Mouse (Mus musculus): ENCODE results near the gene Bbs12. TPM values are rescaled to one million over a fixed set of nuclear protein-coding genes. Genes with fewer than 3 reads are reported as not detected.

Gene Bbs12
- total RNA-seq, 2 experiments from 2014 or later = 3.3 to 4.1 TPM

DNA sequence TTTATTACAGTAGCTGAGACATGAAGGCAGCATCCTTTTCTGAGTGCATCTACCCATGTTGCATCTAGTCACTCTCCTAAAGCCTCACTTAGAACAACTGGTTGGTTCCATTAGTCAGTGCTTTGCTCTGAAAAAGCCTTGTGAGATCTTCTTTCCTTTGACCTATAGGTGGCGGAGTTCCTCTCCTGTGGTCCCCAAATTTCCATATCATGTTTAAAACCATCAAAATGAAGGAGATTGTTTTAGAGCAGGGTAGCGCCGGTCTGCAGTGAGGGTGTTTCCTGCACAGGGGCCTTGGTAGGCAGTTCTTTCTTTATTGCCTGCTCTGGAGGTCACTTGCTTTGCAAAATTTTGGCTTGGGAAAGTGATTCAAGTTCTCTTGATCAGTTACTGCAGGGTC lies 12.0 kb downstream of the Bbs12 start:
- intact Hi-C loops (cut with DNase I) = no loop called here
- DNase-seq (ENCODE audit: low spot score in 2 of 2) = no peak

DNA sequence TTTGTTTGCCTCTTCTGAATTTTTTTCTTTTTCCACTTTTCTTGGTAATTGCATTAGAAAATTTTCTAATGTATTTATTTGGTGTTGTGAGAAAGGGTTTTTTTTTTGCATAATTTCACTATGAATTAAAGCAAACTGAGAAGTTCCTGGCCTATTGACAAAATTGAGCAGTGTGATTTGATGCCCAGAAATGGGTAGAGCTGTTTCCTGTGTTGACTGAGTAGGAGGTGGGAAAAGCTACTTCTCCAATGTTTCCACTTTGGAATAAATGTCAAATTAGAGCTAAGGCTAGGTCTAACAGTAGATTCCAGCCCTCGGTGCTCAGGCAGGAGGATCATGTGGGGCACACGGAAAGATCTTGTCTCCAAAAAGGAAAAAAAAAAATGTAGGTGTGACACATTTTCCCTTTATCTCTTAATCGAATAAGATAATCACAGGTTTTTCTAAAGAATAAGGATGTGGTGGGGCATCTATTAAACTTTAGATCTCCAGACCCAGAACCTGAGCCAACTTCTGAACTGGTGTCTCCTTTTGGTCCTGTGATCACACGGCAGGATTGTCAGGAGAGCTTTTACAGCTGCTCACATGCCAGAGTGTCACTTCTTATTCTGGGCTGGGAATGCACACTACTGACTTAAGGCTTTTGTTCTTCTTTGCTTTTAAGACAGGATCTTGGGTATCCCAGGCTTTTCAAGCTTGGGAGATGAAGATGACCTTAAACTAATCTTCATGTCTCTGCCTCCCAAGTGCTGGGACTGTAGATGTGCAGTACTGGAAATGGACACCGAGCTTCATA lies 13.2 kb downstream of the Bbs12 start:
- DNase-seq (ENCODE audit: low spot score in 2 of 2) = no peak
- intact Hi-C loops (cut with DNase I) = no loop called here

DNA sequence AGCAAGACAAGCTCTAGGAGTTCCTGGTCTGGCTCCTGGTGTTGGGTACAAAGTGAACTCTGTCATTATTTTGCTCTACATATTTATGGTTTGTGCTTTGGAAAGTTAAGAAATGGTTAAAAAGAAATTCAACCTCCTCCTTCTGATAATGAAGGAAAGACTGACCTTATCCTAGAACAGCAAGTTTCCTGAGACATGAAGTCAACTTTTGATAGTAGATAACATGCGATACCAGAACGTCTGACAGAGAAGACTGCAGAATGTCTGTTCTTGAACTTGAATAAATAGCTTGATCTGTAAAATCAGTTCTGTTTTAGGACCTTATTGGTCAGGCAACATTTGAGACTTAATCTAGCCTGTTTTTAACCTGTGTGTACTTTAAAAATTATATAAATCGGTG lies 14.3 kb downstream of the Bbs12 start:
- intact Hi-C loops (cut with DNase I) = no loop called here
- no peak for DNase-seq (ENCODE audit: low spot score in 2 of 2)

DNA sequence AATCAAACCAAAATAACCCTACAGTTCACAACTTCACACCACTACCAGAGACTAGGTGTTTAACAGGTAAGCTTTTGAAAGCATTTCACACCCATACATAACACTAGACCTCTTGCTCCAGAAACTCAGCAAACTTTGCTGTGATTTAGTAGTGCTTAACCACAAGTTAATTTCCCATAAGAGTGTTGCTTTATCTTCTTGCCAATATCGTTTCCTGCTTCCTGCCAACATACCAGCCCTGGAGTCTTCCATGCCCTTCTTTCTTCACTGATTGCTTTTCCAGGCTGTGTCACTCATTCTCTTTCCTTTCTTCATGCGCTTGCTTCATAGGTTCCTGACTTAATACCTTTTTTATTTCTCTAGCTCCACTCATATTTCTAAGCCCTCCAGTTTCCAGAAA lies 16.1 kb downstream of the Bbs12 start:
- intact Hi-C loops (cut with DNase I) = no loop called here
- DNase-seq (ENCODE audit: low spot score in 2 of 2) = no peak

- no peak for DNase-seq (ENCODE audit: low spot score in 2 of 2)
- intact Hi-C loops (cut with DNase I) = no loop called here
Observed at GRCm38 (mm10) chr3:37329963-37330362, 17.6 kb downstream of the Bbs12 start.

DNA sequence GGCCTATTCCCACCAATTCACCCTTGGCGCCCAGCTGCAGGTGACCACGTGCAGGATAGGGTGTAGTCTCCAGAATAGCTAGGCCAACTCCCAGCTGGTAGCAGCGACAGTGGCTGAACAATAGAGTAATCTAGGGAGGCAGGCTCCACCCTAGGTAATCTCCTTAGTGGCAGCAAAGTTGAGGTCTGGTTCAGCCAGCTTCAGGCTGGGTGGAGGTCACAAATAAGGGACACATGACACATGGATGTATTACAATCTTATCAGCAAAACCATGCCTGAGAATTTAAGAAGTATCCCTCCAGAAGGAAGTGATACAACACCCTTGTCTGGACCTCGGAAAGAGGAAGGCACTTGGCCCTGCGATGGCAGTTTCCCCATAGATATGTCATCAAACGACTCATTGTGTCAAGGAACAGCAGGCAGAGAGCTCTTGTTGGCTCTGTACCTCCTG lies 19.7 kb downstream of the Bbs12 start:
- intact Hi-C loops (cut with DNase I) = no loop called here
- no peak for DNase-seq (ENCODE audit: low spot score in 2 of 2)

GRCm38 (mm10) chr3:37334053-37334452 lies 21.7 kb downstream of the Bbs12 start:
- intact Hi-C loops (cut with DNase I) = no loop called here
- no peak for DNase-seq (ENCODE audit: low spot score in 2 of 2)

DNA sequence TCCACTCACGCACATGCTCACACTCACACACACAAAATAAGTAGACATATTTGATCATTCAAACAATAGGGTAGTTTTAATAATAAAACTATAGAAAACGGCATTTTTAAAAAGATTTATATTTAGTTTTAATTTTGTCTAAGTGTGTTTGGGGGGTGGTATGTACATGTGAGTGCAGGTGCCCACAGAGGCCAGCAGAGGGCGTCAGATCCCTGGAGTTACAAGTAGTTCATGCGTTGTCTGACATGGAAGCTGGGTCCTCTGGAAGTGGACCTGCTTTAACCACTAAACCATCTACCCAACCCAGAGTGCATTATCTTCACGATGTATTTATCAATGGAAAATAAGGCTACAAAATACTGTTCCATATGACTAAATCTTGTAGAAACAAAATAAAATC lies 28.8 kb downstream of the Bbs12 start:
- no peak for DNase-seq (ENCODE audit: low spot score in 2 of 2)
- intact Hi-C loops (cut with DNase I) = no loop called here

DNA sequence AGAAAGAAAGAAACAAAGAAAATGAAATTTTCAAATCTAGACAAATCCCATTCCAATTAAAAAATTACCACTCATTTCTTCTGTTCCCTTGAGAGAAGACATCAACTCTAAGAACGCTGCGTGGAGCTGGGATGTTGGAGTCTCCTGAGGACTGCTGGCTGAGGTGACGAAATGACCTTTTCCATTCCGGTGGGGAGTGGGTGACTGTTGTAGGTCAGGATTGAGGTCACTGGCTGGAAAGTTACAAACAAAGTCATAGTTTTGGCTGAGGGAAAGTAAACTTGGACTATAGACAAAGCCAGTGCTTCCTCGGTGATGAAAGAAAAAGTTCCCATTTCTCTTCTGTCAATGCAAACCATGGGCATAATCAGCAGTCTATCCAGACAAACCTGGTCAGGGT lies 30.5 kb downstream of the Bbs12 start:
- intact Hi-C loops (cut with DNase I) = no loop called here
- no peak for DNase-seq (ENCODE audit: low spot score in 2 of 2)

- intact Hi-C loops (cut with DNase I) = no loop called here
- no peak for DNase-seq (ENCODE audit: low spot score in 2 of 2)
Observed at GRCm38 (mm10) chr3:37347671-37348070, 35.3 kb downstream of the Bbs12 start.

DNA sequence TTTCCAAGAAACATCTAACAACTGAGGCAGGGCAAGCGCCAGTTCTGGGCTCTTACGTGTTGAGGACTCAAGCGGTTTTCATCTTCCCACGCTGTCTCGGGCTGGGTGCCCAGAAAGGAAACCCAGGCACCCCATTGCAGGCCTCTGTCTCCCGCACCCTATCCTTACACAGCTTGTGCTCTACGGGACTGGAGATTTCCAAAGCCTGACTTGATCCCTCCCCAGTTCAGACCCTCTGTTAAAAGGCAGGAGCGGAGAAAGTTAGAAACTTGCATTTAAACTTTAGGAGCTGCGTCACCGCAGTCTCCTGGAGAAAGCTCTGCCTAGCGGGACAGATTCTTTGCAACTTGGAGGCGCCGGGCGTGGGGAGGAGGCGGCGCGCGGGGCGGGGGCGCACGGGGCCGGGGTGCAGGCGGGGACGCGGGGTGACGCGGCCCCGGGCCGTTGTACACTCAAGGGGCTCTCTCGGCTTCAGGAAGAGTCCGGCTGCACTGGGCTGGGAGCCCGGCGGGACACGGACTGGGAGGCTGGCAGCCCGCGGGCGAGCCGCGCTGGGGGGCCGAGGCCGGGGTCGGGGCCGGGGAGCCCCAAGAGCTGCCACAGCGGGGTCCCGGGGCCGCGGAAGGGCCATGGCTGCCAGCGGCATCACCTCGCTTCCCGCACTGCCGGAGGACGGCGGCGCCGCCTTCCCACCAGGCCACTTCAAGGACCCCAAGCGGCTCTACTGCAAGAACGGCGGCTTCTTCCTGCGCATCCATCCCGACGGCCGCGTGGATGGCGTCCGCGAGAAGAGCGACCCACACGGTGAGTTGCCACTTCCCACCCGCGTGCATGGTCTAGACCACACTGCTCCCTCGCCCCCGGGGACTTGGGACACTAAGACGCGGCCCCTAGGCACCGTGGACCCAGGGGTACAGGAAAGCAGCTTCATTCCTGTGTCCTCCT lies 36.1 kb downstream of the Bbs12 start, which contains the start of gene Fgf2:
Fgf2 (plus strand) TSS at position 126 of the 945 bp plus-strand sequence.
- intact Hi-C loops (cut with DNase I) = no loop called here

DNA sequence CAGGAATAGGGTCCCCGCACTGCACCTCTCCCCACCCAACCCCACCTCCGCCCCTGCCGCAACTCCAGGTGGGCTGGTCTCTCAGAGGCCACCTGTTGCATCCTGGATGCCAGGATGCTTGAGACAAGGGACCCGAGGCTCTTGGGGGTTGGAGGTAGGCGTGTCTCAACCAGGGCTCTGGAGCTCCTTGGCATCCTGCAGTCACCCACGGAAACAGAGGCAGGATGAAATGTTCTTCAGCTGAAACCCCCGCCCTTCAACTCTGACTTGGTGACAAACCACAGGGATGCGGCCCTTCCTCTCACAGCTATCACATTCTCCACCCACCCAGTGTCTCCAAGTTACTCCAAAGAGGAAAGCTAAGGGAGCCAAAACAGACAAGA lies 36.8 kb downstream of the Bbs12 start:
- intact Hi-C loops (cut with DNase I) = no loop called here
- DNase-seq (ENCODE audit: low spot score in 2 of 2) = no peak

More for the DNA sequence above, 36.1 kb downstream of the Bbs12 start, which contains the start of gene Fgf2:
- peak; percentile 49 to 60 for DNase-seq (ENCODE audit: low spot score in 2 of 2)

- intact Hi-C loops (cut with DNase I) = no loop called here
- no peak for DNase-seq (ENCODE audit: low spot score in 2 of 2)
Observed at GRCm38 (mm10) chr3:37350386-37350785, 38.0 kb downstream of the Bbs12 start.

DNA sequence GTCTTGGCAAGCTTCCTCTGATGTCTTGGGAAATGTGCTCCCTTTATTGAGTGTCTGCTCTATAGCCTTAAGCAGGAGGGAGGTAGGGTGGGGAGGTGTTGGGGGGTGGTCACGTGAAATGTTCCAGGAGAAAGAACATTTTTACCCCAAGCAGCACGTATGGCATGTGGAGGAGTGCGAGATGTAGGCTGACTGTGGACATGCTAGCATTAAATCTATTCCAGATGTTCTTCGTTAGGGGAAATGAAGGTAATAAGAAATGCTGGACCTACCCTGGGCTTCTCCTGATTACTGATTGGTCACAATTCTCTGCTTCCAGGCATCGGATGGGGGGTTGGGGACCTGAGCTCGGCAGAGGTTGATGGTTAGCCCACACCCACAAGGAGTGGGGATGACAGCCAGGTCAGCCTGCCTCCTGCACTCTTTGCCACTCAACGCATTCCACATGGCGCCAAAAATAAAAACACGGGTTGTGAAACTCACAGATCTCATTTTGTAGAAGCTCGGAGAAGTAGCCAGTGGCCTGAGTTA lies 41.7 kb downstream of the Bbs12 start:
- intact Hi-C loops (cut with DNase I) = no loop called here
- no peak for DNase-seq (ENCODE audit: low spot score in 2 of 2)

GRCm38 (mm10) chr3:37354737-37355136 lies 42.4 kb downstream of the Bbs12 start:
- intact Hi-C loops (cut with DNase I) = no loop called here
- DNase-seq (ENCODE audit: low spot score in 2 of 2) = no peak

- intact Hi-C loops (cut with DNase I) = no loop called here
- no peak for DNase-seq (ENCODE audit: low spot score in 2 of 2)
Observed at GRCm38 (mm10) chr3:37360729-37361128, 48.4 kb downstream of the Bbs12 start.

DNA sequence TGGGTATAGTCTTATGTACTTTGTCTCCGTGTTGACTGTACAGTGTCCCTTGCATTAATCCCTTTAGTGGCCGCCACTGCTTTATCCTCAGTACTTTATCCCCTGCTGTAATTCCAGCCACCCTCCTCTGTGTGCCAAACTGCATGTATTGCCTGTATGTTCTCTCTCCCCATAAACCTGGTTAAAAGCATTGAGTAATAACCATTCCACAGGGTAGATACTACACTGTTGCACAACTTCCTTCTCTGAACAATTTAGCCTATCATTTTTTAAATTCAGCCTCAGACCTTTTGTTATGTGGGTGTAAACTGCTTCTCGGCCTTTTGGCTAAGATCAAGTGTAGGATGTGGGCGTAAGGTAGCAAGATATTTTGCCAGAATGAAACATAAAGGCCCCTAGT lies 52.8 kb downstream of the Bbs12 start:
- intact Hi-C loops (cut with DNase I) = no loop called here
- no peak for DNase-seq (ENCODE audit: low spot score in 2 of 2)

- DNase-seq (ENCODE audit: low spot score in 2 of 2) = no peak
- intact Hi-C loops (cut with DNase I) = no loop called here
Observed at GRCm38 (mm10) chr3:37365976-37366375, 53.6 kb downstream of the Bbs12 start.

GRCm38 (mm10) chr3:37366381-37367053 lies 54.2 kb downstream of the Bbs12 start:
- intact Hi-C loops (cut with DNase I) = no loop called here
- DNase-seq (ENCODE audit: low spot score in 2 of 2) = no peak

DNA sequence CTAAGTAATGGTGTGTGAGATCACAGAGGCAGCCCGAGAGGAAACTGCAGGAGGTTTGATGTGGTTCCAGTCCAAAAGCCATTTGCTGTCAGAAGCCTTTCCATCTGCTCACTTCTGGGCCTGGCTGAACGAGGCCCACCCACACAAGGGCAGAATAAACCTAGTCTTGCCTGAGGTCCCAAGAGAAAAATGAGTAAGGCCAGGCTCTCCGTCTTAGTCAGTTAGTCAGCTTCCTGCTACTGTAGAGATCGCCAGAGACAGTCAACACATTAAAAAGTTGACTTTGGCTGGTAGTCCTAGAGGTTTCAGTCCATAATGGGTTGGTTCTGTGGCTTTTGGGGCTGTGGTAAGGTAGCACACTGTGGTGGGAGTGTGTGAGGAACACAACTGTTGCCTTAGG lies 58.1 kb downstream of the Bbs12 start:
- intact Hi-C loops (cut with DNase I) = no loop called here
- DNase-seq (ENCODE audit: low spot score in 2 of 2) = no peak
